ENCODE assay signal across 9 mouse cellular contexts in the genomic region with DNA sequence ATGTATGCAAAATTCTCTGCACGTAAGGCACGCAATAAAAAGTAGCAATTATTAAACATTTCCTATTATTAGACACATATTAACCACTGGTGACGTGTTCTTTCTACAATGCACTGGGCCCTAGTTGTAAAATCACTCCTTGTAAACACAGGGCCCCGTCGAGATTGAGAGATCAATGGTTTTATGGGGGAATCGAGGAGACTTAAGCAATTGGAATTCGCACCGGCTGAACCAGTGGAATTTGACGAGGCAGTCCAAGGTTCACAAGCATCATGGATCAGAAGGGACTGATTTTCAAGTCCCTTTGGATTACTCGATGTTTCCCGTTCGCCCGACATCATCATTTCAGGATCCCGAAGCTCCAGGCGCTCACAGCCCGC. TPM values are rescaled to one million over a fixed set of nuclear protein-coding genes. Genes with fewer than 3 reads are reported as not detected.
DNase-seq lines count a peak whose midpoint lies in the region; ATAC-seq and TF ChIP-seq lines count a peak whose summit lies in the region.
"Had no signal": no experiment of that assay in that cellular context is flagged by ENCODE, and none has a peak within 500 bp of the region (broad histone marks: within the 10 kb centered on the region; RNA-seq: fewer than 3 reads in every experiment).

No protein-coding gene starts in this region.

- H3K4me3 ChIP-seq in kidney, adult 2 months (ENCODE audit: insufficient read depth, low read depth, low read length): peak overlapping the region; percentile 81
- peak overlapping the region; percentile 81 for H3K4me3 ChIP-seq in bone marrow macrophage, adult 2 months (ENCODE audit: insufficient read depth, low read length)
- peak overlapping the region; percentile 75 for H3K4me3 ChIP-seq in hindbrain, embryonic 13.5 days
- peak overlapping the region; percentile 83 for H3K4me3 ChIP-seq in midbrain, embryonic 12.5 days

- WGBS in kidney, adult 2 months: 13% methylated on average over 16 of the region's 16 CpGs
- WGBS in hindbrain, embryonic 13.5 days: 41% methylated on average over 16 of the region's 16 CpGs
- 49% methylated on average over 16 of the region's 16 CpGs for WGBS in midbrain, embryonic 12.5 days

- peaks cover 5% of the 10 kb centered on the region; the same call in 1 of the 2 replicates for H3K4me1 ChIP-seq in kidney, adult 2 months (ENCODE audit: control insufficient read depth, insufficient read depth, low read length)
- H3K4me1 ChIP-seq in bone marrow macrophage, adult 2 months (ENCODE audit: control insufficient read depth, insufficient read depth, low read length): peaks cover 22% of the 10 kb centered on the region
- H3K4me1 ChIP-seq in hindbrain, embryonic 13.5 days (replicated peaks): peaks cover 36% of the 10 kb centered on the region
- H3K4me1 ChIP-seq in midbrain, embryonic 12.5 days: peaks cover 23% of the 10 kb centered on the region

- H3K9ac ChIP-seq in hindbrain, embryonic 13.5 days: peak overlapping the region; percentile 81
- H3K9ac ChIP-seq in midbrain, embryonic 12.5 days (replicated peaks): peak overlapping the region; percentile 60

- peak overlapping the region; percentile 12 for H3K27ac ChIP-seq in kidney, adult 2 months (ENCODE audit: insufficient read depth, low read depth, low read length)
- H3K27ac ChIP-seq in bone marrow macrophage, adult 2 months (ENCODE audit: insufficient read depth, low read depth, low read length): no peak overlapping the region
- peak overlapping the region; percentile 90 for H3K27ac ChIP-seq in hindbrain, embryonic 13.5 days
- H3K27ac ChIP-seq in midbrain, embryonic 12.5 days (replicated peaks): peak overlapping the region; percentile 74

- no peak for TF ChIP-seq CTCF in kidney, adult 2 months (conservative IDR thresholded peaks at IDR 0.05; ENCODE audit: insufficient read depth, insufficient read length, low read depth, low read length)
- no peak for TF ChIP-seq CTCF in bone marrow macrophage, adult 2 months (IDR thresholded peaks at IDR 0.05; ENCODE audit: low read depth, low read length)

- no peak for DNase-seq in kidney, adult 2 months
- no peak for DNase-seq in kidney, adult 11 months
- no peak for DNase-seq in left cerebral cortex, adult 8-10 months (ENCODE audit: low spot score in 2 of 2)
- DNase-seq in cerebellum, adult 8-10 months: no peak
- DNase-seq in adrenal gland, adult 8-10 months: no peak

- no peaks in the 10 kb centered on the region for H3K36me3 ChIP-seq in kidney, adult 2 months (ENCODE audit: control insufficient read depth, insufficient read depth, low read length)
- H3K36me3 ChIP-seq in hindbrain, embryonic 13.5 days: peaks cover 9% of the 10 kb centered on the region
- peaks cover 9% of the 10 kb centered on the region for H3K36me3 ChIP-seq in midbrain, embryonic 12.5 days

- H3K9me3 ChIP-seq in hindbrain, embryonic 13.5 days: no peaks in the 10 kb centered on the region
- H3K9me3 ChIP-seq in midbrain, embryonic 12.5 days: no peaks in the 10 kb centered on the region

- H3K4me2 ChIP-seq in hindbrain, embryonic 13.5 days: peak overlapping the region; percentile 89
- H3K4me2 ChIP-seq in midbrain, embryonic 12.5 days (replicated peaks): peak overlapping the region; percentile 70

- ATAC-seq in hindbrain, embryonic 13.5 days (ENCODE audit: low FRiP score): no peak; the same call in 1 of the 2 replicates
- ATAC-seq in midbrain, embryonic 12.5 days (ENCODE audit: low FRiP score, low read depth): no peak

- TF ChIP-seq POLR2A in kidney, adult 2 months (IDR thresholded peaks at IDR 0.05; ENCODE audit: low read depth, low read length): no peak
- TF ChIP-seq POLR2A in bone marrow macrophage, adult 2 months (IDR thresholded peaks at IDR 0.05; ENCODE audit: borderline replicate concordance, low read depth, low read length): no peak

- no peaks in the 10 kb centered on the region for H3K27me3 ChIP-seq in kidney, adult 2 months (replicated peaks; ENCODE audit: control insufficient read depth, insufficient read depth, low read length)
- H3K27me3 ChIP-seq in hindbrain, embryonic 13.5 days: no peaks in the 10 kb centered on the region
- no peaks in the 10 kb centered on the region for H3K27me3 ChIP-seq in midbrain, embryonic 12.5 days
- H3K27me3 ChIP-seq: Patski had no signal

RNA-seq across cellular contexts. Expression of gene Selenoi, which starts 0.5 kb away (rescaled TPM):
- 18.2 and 20.0 TPM in 2 replicates for polyA plus RNA-seq in kidney, adult 2 months (2012; rRNA removed)
- 10.9 and 13.5 TPM in 2 replicates for polyA plus RNA-seq in bone marrow macrophage, adult 2 months (2012; ENCODE audit: insufficient read depth, insufficient read length, missing spikeins)
- 24.9 and 25.2 TPM in 2 replicates for polyA plus RNA-seq in hindbrain, embryonic 13.5 days (2015; fragmentation: Nextera tagmentation; extraction: Ambion mirVana)
- polyA plus RNA-seq in midbrain, embryonic 12.5 days (2016; fragmentation: Nextera tagmentation; extraction: Ambion mirVana): 23.0 and 23.3 TPM in 2 replicates
- 10 to 100 TPM; 37.8 to 62.2 (median 48.9) TPM for total RNA-seq in left cerebral cortex, adult 8-10 months (2022)
- 10 to 100 TPM; 15.1 to 24.5 (median 20.4) TPM for total RNA-seq in adrenal gland, adult 8-10 months (2022)

RNA-seq across cellular contexts. Expression of gene Adgrf3, which starts 26.4 kb away (rescaled TPM):
- 0.05 TPM in 1 of 2 replicates, not detected in the other for polyA plus RNA-seq in kidney, adult 2 months (2012; rRNA removed)
- polyA plus RNA-seq in bone marrow macrophage, adult 2 months (2012; ENCODE audit: insufficient read depth, insufficient read length, missing spikeins): not detected in 2 replicates
- polyA plus RNA-seq in hindbrain, embryonic 13.5 days (2015; fragmentation: Nextera tagmentation; extraction: Ambion mirVana): not detected in 2 replicates
- not detected in 2 replicates for polyA plus RNA-seq in midbrain, embryonic 12.5 days (2016; fragmentation: Nextera tagmentation; extraction: Ambion mirVana)
- not detected for total RNA-seq in left cerebral cortex, adult 8-10 months (2022)
- not detected for total RNA-seq in adrenal gland, adult 8-10 months (2022)

RNA-seq across cellular contexts. Expression of gene Drc1, which starts 49.3 kb away (rescaled TPM):
- 0.08 and 0.28 TPM in 2 replicates for polyA plus RNA-seq in kidney, adult 2 months (2012; rRNA removed)
- not detected in 2 replicates for polyA plus RNA-seq in bone marrow macrophage, adult 2 months (2012; ENCODE audit: insufficient read depth, insufficient read length, missing spikeins)
- polyA plus RNA-seq in hindbrain, embryonic 13.5 days (2015; fragmentation: Nextera tagmentation; extraction: Ambion mirVana): 3.4 and 4.4 TPM in 2 replicates
- polyA plus RNA-seq in midbrain, embryonic 12.5 days (2016; fragmentation: Nextera tagmentation; extraction: Ambion mirVana): 0.84 and 1.3 TPM in 2 replicates
- 10 to 100 TPM; 11.7 to 13.3 (median 12.7) TPM for total RNA-seq in left cerebral cortex, adult 8-10 months (2022)
- total RNA-seq in adrenal gland, adult 8-10 months (2022): 1 to 10 TPM in 3 of 4 experiments, under 1 TPM in 1; 0.59 to 2.1 (median 1.1) TPM
